Mouse (Mus musculus): Measurements from ENCODE around the gene Il6st. TPM values are rescaled to one million over a fixed set of nuclear protein-coding genes. Genes with fewer than 3 reads are reported as not detected.

Il6st gene
- total and polyA plus RNA-seq, 2 experiments from 2014 or later = 20.2 to 37.4 TPM

DNA sequence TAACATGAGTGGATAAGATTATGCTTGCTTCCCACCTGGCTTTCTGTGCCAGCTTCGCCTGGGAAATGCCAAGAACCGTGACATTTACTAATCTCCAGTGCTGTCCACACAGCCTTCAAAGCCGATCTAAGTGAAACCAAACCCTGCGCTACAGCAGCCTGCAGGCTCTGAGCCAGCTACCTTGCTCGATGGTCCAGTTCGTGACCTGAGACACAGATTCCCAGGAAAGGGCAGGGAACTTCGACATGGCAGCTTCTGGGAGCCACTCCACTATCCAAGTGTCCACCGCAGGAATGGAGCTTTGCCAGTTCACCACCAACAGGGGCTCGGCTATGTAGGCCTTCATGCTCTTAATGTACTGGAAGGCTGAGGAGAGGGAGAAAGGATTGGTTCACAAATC is 69.7 kb downstream of the Il6st start:
- no peak overlapping the region for H3K27ac ChIP-seq
- H3K4me2 ChIP-seq (ENCODE audit: low read depth, low read length) = no peak overlapping the region
- H3K9me3 ChIP-seq (ENCODE audit: low read length) = no peaks in the 10 kb centered on the region
- no peaks in the 10 kb centered on the region for H3K27me3 ChIP-seq (ENCODE audit: insufficient read depth, low read length)
- no peak overlapping the region for H3K9ac ChIP-seq (replicated peaks; ENCODE audit: low read length)
- H3K4me3 ChIP-seq (ENCODE audit: low read length) = no peak overlapping the region
- H3K36me3 ChIP-seq (ENCODE audit: insufficient read depth, low read length) = no peaks in the 10 kb centered on the region
- DNase-seq (ENCODE audit: low spot score) (peak; percentile 8), ATAC-seq (no peak)
- H3K4me1 ChIP-seq (ENCODE audit: insufficient read depth, low read length) = no peaks in the 10 kb centered on the region
- WGBS = 56% methylated on average over 9 of the region's 9 CpGs
- no peak for TF ChIP-seq CTCF (IDR thresholded peaks at IDR 0.05; ENCODE audit: low read depth)

DNA sequence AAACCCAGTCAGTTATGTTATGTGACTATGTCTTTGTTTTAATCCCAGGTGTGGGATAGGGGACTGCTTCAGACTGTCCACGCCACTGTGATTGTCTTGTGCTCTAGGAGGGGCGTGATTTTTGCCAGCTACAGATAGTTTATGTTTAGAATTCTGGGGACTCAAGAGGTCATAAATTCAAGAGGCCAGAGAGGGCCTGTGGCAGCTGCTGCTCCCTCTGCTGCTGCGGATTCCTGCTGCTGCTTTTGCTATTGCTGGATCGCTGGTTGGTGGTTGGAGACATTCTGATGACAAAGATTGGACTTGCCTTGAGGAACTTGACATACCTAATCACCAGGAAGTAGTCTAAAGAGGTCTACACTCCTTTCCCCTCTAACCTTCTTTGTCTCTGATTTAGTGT is 72.7 kb downstream of the Il6st start:
- 84% methylated on average over 4 of the region's 4 CpGs for WGBS
- TF ChIP-seq CTCF (IDR thresholded peaks at IDR 0.05; ENCODE audit: low read depth) = no peak
- H3K4me3 ChIP-seq (ENCODE audit: low read length) = no peak overlapping the region
- H3K27me3 ChIP-seq (ENCODE audit: insufficient read depth, low read length) = no peaks in the 10 kb centered on the region
- DNase-seq (ENCODE audit: low spot score) = no peak
- no peaks in the 10 kb centered on the region for H3K4me1 ChIP-seq (ENCODE audit: insufficient read depth, low read length)
- H3K4me2 ChIP-seq (ENCODE audit: low read depth, low read length) = no peak overlapping the region
- H3K9me3 ChIP-seq (ENCODE audit: low read length) = no peaks in the 10 kb centered on the region
- ATAC-seq = no peak
- H3K36me3 ChIP-seq (ENCODE audit: insufficient read depth, low read length) = no peaks in the 10 kb centered on the region
- H3K9ac ChIP-seq (replicated peaks; ENCODE audit: low read length) = no peak overlapping the region
- no peak overlapping the region for H3K27ac ChIP-seq

DNA sequence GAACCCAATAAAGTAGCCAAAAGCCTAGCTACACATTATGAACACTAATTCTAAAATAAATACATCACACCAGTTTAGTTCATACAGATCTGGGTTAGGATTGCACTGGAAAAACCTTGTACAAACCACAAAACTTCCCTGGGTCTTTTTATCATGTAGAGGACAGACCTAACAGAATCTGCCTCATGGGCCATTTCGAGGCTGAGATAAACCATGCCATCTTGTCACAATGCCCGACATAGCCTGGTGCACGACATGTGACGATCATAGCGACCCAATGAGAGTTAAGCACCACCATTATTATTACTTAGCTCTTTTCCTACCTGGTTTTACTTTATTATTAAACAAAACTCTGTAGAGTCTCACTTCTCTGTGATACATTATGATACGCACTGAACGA is 73.2 kb downstream of the Il6st start:
- no peak for TF ChIP-seq CTCF (IDR thresholded peaks at IDR 0.05; ENCODE audit: low read depth)
- H3K36me3 ChIP-seq (ENCODE audit: insufficient read depth, low read length) = no peaks in the 10 kb centered on the region
- WGBS = 94% methylated on average over 7 of the region's 7 CpGs
- H3K9ac ChIP-seq (replicated peaks; ENCODE audit: low read length) = no peak overlapping the region
- H3K4me3 ChIP-seq (ENCODE audit: low read length) = no peak overlapping the region
- no peaks in the 10 kb centered on the region for H3K9me3 ChIP-seq (ENCODE audit: low read length)
- no peaks in the 10 kb centered on the region for H3K27me3 ChIP-seq (ENCODE audit: insufficient read depth, low read length)
- ATAC-seq = no peak
- H3K4me2 ChIP-seq (ENCODE audit: low read depth, low read length) = no peak overlapping the region
- H3K27ac ChIP-seq = no peak overlapping the region
- no peak for DNase-seq (ENCODE audit: low spot score)
- no peaks in the 10 kb centered on the region for H3K4me1 ChIP-seq (ENCODE audit: insufficient read depth, low read length)

DNA sequence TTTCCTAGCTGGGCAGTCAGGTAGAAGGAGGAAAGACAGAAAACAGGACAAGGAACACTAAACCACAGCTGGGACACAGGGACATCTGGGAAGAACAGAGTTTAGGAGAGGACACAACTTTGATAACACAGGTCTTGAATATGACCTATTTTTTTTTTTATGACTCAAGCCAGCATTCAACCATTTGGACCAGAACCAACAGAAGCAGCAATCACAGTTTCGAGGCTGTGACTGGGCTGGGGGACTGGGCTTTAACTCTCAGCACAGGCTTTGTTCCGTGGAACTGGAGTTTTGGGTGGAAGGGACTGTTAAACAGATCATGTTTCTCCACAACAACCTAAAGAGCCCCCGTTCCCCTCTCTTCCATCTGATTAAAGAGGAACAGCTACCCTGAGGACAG is 76.7 kb downstream of the Il6st start:
- no peaks in the 10 kb centered on the region for H3K4me1 ChIP-seq (ENCODE audit: insufficient read depth, low read length)
- no peak for DNase-seq (ENCODE audit: low spot score)
- no peak overlapping the region for H3K27ac ChIP-seq
- no peak overlapping the region for H3K4me2 ChIP-seq (ENCODE audit: low read depth, low read length)
- no peaks in the 10 kb centered on the region for H3K36me3 ChIP-seq (ENCODE audit: insufficient read depth, low read length)
- 75% methylated on average over 3 of the region's 3 CpGs for WGBS
- no peaks in the 10 kb centered on the region for H3K27me3 ChIP-seq (ENCODE audit: insufficient read depth, low read length)
- H3K9me3 ChIP-seq (ENCODE audit: low read length) = no peaks in the 10 kb centered on the region
- no peak overlapping the region for H3K9ac ChIP-seq (replicated peaks; ENCODE audit: low read length)
- no peak for TF ChIP-seq CTCF (IDR thresholded peaks at IDR 0.05; ENCODE audit: low read depth)
- H3K4me3 ChIP-seq (ENCODE audit: low read length) = no peak overlapping the region
- ATAC-seq = no peak

DNA sequence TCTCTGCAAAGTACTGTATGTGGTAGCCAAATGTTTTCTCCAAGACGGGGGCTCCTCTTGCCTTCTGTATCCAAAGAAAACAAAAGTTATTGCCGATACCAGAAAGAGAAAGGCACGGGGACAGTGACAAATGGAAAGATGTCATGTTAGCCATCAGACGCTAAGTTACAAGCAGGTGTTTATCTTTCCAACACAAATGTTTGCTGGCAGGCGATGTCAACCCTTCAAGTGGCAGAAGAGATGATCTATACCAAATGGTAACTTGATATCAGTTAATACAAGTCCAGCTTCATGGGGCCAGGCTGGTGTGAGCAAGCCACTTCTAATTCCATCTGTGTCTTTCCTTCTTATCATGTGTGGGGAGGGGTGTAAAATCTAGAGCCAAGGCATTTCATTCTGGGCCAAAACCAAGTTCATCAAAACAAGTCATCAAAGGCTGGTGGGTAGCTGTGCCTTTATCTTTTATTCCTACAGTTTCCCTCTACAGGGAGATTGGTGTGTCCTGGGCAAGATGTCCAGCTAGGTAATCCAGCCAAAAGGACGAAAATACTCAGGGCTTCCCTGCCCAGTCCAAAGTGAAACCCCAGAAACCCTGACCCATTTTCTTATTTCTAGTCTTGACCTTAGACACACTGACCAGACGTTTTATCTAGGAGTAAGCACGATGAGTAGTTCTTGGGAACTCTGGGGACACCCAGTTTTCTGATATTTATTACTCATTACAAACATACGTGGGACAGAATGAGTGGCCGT is 77.5 kb downstream of the Il6st start:
- Histone ChIP-seq H3K4me2 (ENCODE audit: low read depth, low read length) (no peak overlapping the region), H3K9ac (replicated peaks; ENCODE audit: low read length) (no peak overlapping the region), H3K36me3 (ENCODE audit: insufficient read depth, low read length) (no peaks in the 10 kb centered on the region), H3K9me3 (ENCODE audit: low read length) (no peaks in the 10 kb centered on the region), H3K27ac (no peak overlapping the region), H3K4me1 (ENCODE audit: insufficient read depth, low read length) (no peaks in the 10 kb centered on the region), H3K4me3 (ENCODE audit: low read length) (no peak overlapping the region), H3K27me3 (ENCODE audit: insufficient read depth, low read length) (no peaks in the 10 kb centered on the region)
- TF ChIP-seq CTCF (IDR thresholded peaks at IDR 0.05; ENCODE audit: low read depth) = no peak
- ATAC-seq = no peak
- WGBS = 83% methylated on average over 10 of the region's 10 CpGs
- no peak for DNase-seq (ENCODE audit: low spot score)

DNA sequence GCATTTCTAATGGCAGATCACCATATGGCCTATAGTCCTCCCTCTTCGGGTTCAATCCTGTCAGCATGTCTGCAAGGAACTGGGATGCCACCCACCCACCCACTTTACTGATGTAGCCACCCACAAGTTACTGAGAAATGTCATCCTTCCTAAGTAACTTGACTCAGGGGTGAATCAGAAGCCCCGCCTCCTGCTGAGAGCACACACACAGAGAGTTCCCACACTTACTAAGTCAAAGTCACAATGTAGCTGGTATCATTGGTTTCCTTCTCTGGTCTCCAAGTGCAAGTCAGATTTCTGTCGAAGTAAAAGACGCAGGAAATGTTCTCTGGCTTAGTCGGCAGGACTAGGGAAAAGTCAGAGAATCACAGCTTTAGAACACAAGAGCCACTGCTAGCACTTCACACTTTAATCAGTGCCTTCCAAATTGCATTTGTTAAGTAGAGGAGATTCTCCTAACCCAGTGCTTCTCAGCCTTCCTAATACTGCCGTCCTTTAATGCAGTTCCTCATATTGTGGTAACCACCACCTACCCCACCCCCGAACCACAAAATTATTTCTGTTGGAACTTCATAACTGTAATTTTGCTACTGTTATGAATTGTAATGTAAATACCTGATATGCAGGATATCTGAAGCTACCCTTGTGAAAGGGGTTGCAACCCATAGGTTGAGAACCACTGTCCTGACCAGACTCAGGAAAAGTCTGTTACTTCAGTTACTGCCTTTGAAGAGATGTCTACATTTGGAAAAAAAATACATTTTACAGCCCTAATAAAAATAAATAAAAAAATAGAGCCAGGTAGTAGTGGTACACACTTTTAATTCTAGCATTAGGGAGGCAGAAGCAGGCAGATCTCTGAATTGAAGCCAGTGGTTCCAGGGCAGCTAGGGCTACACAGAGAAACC is 88.0 kb downstream of the Il6st start:
- Histone ChIP-seq H3K27me3 (ENCODE audit: insufficient read depth, low read length) (no peaks in the 10 kb centered on the region), H3K4me1 (ENCODE audit: insufficient read depth, low read length) (no peaks in the 10 kb centered on the region), H3K4me3 (ENCODE audit: low read length) (no peak overlapping the region), H3K9me3 (ENCODE audit: low read length) (no peaks in the 10 kb centered on the region), H3K27ac (no peak overlapping the region), H3K4me2 (ENCODE audit: low read depth, low read length) (no peak overlapping the region), H3K36me3 (ENCODE audit: insufficient read depth, low read length) (no peaks in the 10 kb centered on the region), H3K9ac (replicated peaks; ENCODE audit: low read length) (no peak overlapping the region)
- WGBS = 89% methylated on average over 7 of the region's 7 CpGs
- DNase-seq (ENCODE audit: low spot score) (no peak), ATAC-seq (no peak)
- no peak for TF ChIP-seq CTCF (IDR thresholded peaks at IDR 0.05; ENCODE audit: low read depth)
